Mouse (Mus musculus): Measurements from ENCODE around the gene Ctcf. TPM values are rescaled to one million over a fixed set of nuclear protein-coding genes. Genes with fewer than 3 reads are reported as not detected.

The Ctcf gene
- total and polyA plus RNA-seq, 2 experiments from 2014 or later: 52.5 to 86.0 TPM

DNA sequence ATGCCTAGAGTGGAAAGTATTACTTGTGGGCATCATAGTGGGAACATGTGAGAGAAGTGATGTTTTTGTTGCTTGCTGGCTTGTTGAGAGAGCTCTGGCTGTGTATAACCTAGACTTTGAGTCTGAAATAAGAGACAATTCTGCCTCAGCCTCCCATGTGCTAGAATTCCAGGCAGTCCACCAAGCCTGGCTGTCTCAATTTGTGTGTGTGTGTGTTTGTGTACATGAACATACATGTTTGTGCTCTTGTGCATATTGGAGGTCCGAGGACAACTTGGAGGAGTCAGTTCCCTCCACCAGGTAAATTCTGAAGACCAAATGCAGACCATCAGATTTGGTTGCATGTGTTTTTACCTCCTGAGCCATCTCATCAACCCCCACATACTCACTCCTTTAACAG lies 8.8 kb downstream of the Ctcf start:
- H3K4me1 ChIP-seq (ENCODE audit: insufficient read depth): no peaks in the 10 kb centered on the region
- WGBS: 100% methylated on average over 1 of the region's 1 CpGs
- no peak overlapping the region for H3K9ac ChIP-seq
- no peak for ATAC-seq
- DNase-seq: no peak
- peaks cover 16% of the 10 kb centered on the region; the same call in 1 of the 2 replicates for H3K36me3 ChIP-seq (ENCODE audit: insufficient read depth)
- no peaks in the 10 kb centered on the region for H3K9me3 ChIP-seq (ENCODE audit: low read length)
- no peak for TF ChIP-seq CTCF (IDR thresholded peaks at IDR 0.05; ENCODE audit: low read depth)
- H3K4me2 ChIP-seq (ENCODE audit: low read depth): no peak overlapping the region
- H3K27ac ChIP-seq (ENCODE audit: low read depth, low read length): no peak overlapping the region
- no peak overlapping the region for H3K4me3 ChIP-seq (ENCODE audit: low read depth, low read length)
- no peaks in the 10 kb centered on the region for H3K27me3 ChIP-seq (ENCODE audit: insufficient read depth, low read length)

- WGBS: 100% methylated on average over 1 of the region's 1 CpGs
These were observed 12.6 kb downstream of the Ctcf start for GRCm38 (mm10) chr8:105648929-105649328.

DNA sequence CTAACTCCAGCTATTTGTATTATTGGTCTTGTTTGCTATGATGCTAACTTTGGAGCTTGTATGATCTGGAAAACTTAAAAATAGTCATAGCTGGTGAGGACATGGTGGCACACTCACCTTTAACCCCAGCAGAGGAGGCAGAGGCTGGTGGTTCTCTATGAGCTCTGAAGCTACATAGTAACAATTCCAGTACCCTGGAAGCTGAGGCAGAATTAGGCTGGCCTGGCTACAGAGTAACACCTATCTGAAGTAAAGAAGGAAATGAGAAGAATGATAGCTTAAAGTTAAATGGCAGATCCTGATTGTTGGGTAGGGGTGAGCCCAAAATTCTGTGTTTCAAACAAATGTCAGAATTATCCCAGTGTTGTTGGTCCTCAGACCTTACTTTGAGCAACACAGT lies 21.3 kb downstream of the Ctcf start:
- Histone ChIP-seq H3K9ac (no peak overlapping the region), H3K27me3 (ENCODE audit: insufficient read depth, low read length) (no peaks in the 10 kb centered on the region), H3K4me1 (ENCODE audit: insufficient read depth) (no peaks in the 10 kb centered on the region), H3K27ac (ENCODE audit: low read depth, low read length) (no peak overlapping the region), H3K4me3 (ENCODE audit: low read depth, low read length) (no peak overlapping the region), H3K36me3 (ENCODE audit: insufficient read depth) (peaks cover 4% of the 10 kb centered on the region; the same call in 1 of the 2 replicates), H3K9me3 (ENCODE audit: low read length) (no peaks in the 10 kb centered on the region), H3K4me2 (ENCODE audit: low read depth) (no peak overlapping the region)
- no peak for TF ChIP-seq CTCF (IDR thresholded peaks at IDR 0.05; ENCODE audit: low read depth)
- ATAC-seq (no peak), DNase-seq (no peak)

More at GRCm38 (mm10) chr8:105648929-105649328, 12.6 kb downstream of the Ctcf start:
- no peak for TF ChIP-seq CTCF (IDR thresholded peaks at IDR 0.05; ENCODE audit: low read depth)
- no peaks in the 10 kb centered on the region for H3K27me3 ChIP-seq (ENCODE audit: insufficient read depth, low read length)
- peaks cover 16% of the 10 kb centered on the region for H3K36me3 ChIP-seq (ENCODE audit: insufficient read depth)
- H3K27ac ChIP-seq (ENCODE audit: low read depth, low read length): no peak overlapping the region
- no peaks in the 10 kb centered on the region for H3K4me1 ChIP-seq (ENCODE audit: insufficient read depth)
- H3K4me2 ChIP-seq (ENCODE audit: low read depth): no peak overlapping the region
- H3K9ac ChIP-seq: no peak overlapping the region
- ATAC-seq (no peak), DNase-seq (no peak)
- no peaks in the 10 kb centered on the region for H3K9me3 ChIP-seq (ENCODE audit: low read length)
- H3K4me3 ChIP-seq (ENCODE audit: low read depth, low read length): no peak overlapping the region

DNA sequence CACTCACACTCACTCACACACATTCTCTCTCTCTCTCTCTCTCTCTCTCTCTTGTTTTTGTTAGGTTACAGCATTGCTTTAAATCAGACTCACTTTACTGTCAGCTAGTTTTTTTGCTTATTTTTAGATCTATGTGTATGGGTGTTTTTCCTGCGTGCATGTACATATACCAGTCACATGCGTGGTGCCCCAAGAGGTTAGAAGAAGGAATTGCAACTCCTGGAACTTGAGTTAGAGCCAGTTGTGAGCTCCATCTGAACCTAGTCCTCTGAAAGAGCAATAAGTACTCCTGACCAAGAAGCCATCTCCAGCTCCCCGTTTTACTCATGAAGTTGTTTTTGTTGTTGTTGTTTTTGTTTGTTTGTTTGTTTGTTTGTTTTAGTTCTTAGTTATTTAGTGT lies 24.8 kb downstream of the Ctcf start:
- DNase-seq: peak; percentile 50
- ATAC-seq: peak; percentile 58
- no peaks in the 10 kb centered on the region for H3K27me3 ChIP-seq (ENCODE audit: insufficient read depth, low read length)
- H3K27ac ChIP-seq (ENCODE audit: low read depth, low read length): no peak overlapping the region
- no peak overlapping the region for H3K9ac ChIP-seq
- H3K36me3 ChIP-seq (ENCODE audit: insufficient read depth): peaks cover 24% of the 10 kb centered on the region; the same call in 1 of the 2 replicates
- H3K4me2 ChIP-seq (ENCODE audit: low read depth): no peak overlapping the region
- H3K4me3 ChIP-seq (ENCODE audit: low read depth, low read length): no peak overlapping the region
- H3K4me1 ChIP-seq (ENCODE audit: insufficient read depth): no peaks in the 10 kb centered on the region
- peak; percentile 66 for TF ChIP-seq CTCF (IDR thresholded peaks at IDR 0.05; ENCODE audit: low read depth)
- H3K9me3 ChIP-seq (ENCODE audit: low read length): no peaks in the 10 kb centered on the region
- WGBS: 69% methylated on average over 3 of the region's 3 CpGs

- Histone ChIP-seq H3K9me3 (ENCODE audit: low read length) (no peaks in the 10 kb centered on the region), H3K4me3 (ENCODE audit: low read depth, low read length) (no peak overlapping the region), H3K27me3 (ENCODE audit: insufficient read depth, low read length) (no peaks in the 10 kb centered on the region), H3K4me2 (ENCODE audit: low read depth) (no peak overlapping the region), H3K9ac (no peak overlapping the region), H3K4me1 (ENCODE audit: insufficient read depth) (no peaks in the 10 kb centered on the region), H3K27ac (ENCODE audit: low read depth, low read length) (no peak overlapping the region), H3K36me3 (ENCODE audit: insufficient read depth) (peaks cover 84% of the 10 kb centered on the region)
- WGBS: 88% methylated on average over 1 of the region's 1 CpGs
- no peak for DNase-seq
- peak; percentile 48 for TF ChIP-seq CTCF (IDR thresholded peaks at IDR 0.05; ENCODE audit: low read depth)
- ATAC-seq: no peak
These were observed 41.5 kb downstream of the Ctcf start for GRCm38 (mm10) chr8:105677891-105678290.

DNA sequence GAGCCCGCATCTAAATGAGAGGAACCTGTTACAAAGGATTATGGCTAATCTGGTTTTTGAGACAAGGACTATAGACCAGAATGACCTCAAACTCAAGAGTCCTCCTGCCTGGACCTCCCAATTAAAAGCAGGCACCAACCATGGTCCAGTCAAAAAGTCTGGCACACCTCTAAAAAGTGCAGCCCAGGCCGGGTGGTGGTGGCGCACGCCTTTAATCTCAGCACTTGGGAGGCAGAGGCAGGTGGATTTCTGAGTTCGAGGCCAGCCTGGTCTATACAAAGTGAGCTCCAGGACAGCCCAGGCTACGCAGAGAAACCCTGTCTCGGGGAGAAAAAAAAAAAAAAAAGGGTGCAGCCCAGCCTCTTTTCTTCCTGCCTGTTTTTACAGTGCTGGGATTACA lies 49.0 kb downstream of the Ctcf start:
- H3K36me3 ChIP-seq (ENCODE audit: insufficient read depth): peaks cover 38% of the 10 kb centered on the region
- H3K27me3 ChIP-seq (ENCODE audit: insufficient read depth, low read length): no peaks in the 10 kb centered on the region
- no peak overlapping the region for H3K4me3 ChIP-seq (ENCODE audit: low read depth, low read length)
- WGBS: 84% methylated on average over 7 of the region's 7 CpGs
- no peaks in the 10 kb centered on the region for H3K9me3 ChIP-seq (ENCODE audit: low read length)
- no peak overlapping the region for H3K4me2 ChIP-seq (ENCODE audit: low read depth)
- no peaks in the 10 kb centered on the region for H3K4me1 ChIP-seq (ENCODE audit: insufficient read depth)
- TF ChIP-seq CTCF (IDR thresholded peaks at IDR 0.05; ENCODE audit: low read depth): no peak
- H3K9ac ChIP-seq: no peak overlapping the region
- ATAC-seq (no peak), DNase-seq (no peak)
- H3K27ac ChIP-seq (ENCODE audit: low read depth, low read length): no peak overlapping the region

DNA sequence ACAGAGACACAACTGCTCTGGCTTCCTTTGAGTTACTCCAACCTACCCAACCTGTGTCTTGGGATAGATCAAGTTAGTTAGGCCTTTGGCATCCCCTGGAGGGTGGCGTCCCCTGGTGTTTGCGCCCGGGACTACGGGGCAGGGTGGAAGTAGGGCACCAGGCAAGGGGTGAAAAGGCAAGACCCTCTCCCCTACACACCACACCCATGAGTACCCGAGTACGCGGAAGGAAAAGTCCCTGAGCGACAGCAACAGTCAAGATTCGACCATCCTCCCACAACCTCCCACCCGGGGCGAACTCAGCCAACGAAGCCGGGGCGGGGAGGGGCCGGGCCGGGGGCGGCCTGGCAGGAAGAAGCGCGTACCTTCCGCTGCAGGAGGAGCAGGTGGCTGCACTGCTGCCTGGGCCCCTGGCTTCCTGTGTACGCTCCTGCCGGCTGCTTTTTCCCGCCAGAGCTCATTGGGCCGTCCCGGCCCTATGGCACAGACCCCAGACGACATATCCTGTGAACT lies 49.5 kb downstream of the Ctcf start, which contains the start of gene Carmil2:
TSS of gene Carmil2 (plus strand) at position 479 of the 513 bp plus-strand sequence.
- no peak for DNase-seq
- WGBS: 17% methylated on average over 26 of the region's 26 CpGs
- Histone ChIP-seq H3K9ac (no peak within 1 kb of the TSS), H3K4me3 (ENCODE audit: low read depth, low read length) (no peak within 1 kb of the TSS), H3K9me3 (ENCODE audit: low read length) (no peaks in the 10 kb centered on the region), H3K4me2 (ENCODE audit: low read depth) (no peak within 1 kb of the TSS), H3K36me3 (ENCODE audit: insufficient read depth) (peaks cover 32% of the 10 kb centered on the region), H3K4me1 (ENCODE audit: insufficient read depth) (no peaks in the 10 kb centered on the region), H3K27ac (ENCODE audit: low read depth, low read length) (no peak within 1 kb of the TSS), H3K27me3 (ENCODE audit: insufficient read depth, low read length) (no peaks in the 10 kb centered on the region)
- peak; percentile 69 for TF ChIP-seq CTCF (IDR thresholded peaks at IDR 0.05; ENCODE audit: low read depth)
- ATAC-seq: peak; percentile 56; the same call in 1 of the 2 replicates

Data from forebrain, postnatal 0 days (tissue).